Mouse (Mus musculus) left cerebral cortex, postnatal 4 days (tissue): ENCODE measurements around the gene Dhx9. TPM values are rescaled to one million over a fixed set of nuclear protein-coding genes. Genes with fewer than 3 reads are reported as not detected.
A peak's percentile ranks its signal among the peaks of the same experiment; 100 is the strongest.
"Not testable (repeated sequence)": the region's sequence is repeated elsewhere in the genome, so short reads cannot be mapped to it uniquely, and the experiment has no call there.

Experiments used
- DNase-seq: peaks from one replicate; pipeline ENCODE4 v3.0.0-alpha.2; 2022
- intact Hi-C: fragments of 180-260 bp; cut with DNase I; formaldehyde crosslinking; loops from one replicate; pipeline ENCODE4 v1.15.1; 2025
- total RNA-seq, 2 experiments: library from RNA; stranded (reverse); gene quantifications; 2 replicates each; pipeline ENCODE4 v1.2.3; 2021

Gene Dhx9
- total RNA-seq, 2 experiments from 2014 or later, result 188 to 192 TPM

DNA sequence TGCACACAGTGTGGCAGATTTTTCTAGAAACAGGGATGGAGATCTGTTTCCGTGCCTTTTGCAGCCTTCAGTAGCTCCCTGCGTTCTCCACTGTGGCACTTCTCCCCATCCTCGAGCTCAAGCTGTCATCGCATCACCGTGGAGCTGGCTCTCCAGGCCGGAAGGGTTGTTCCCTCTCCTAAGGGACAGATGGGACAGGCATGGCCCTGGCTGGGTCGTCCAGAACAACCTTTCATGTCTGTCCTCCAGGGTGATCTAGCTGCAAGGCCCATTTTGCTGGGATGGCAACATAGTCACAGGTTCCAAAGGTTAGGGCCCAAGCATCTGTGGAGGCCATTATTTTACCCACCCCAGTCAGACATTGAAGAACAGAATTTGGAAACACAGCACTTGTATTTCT, 56.3 kb downstream of the Dhx9 start:
- intact Hi-C loops, result no loop called here
- no peak for DNase-seq

DNA sequence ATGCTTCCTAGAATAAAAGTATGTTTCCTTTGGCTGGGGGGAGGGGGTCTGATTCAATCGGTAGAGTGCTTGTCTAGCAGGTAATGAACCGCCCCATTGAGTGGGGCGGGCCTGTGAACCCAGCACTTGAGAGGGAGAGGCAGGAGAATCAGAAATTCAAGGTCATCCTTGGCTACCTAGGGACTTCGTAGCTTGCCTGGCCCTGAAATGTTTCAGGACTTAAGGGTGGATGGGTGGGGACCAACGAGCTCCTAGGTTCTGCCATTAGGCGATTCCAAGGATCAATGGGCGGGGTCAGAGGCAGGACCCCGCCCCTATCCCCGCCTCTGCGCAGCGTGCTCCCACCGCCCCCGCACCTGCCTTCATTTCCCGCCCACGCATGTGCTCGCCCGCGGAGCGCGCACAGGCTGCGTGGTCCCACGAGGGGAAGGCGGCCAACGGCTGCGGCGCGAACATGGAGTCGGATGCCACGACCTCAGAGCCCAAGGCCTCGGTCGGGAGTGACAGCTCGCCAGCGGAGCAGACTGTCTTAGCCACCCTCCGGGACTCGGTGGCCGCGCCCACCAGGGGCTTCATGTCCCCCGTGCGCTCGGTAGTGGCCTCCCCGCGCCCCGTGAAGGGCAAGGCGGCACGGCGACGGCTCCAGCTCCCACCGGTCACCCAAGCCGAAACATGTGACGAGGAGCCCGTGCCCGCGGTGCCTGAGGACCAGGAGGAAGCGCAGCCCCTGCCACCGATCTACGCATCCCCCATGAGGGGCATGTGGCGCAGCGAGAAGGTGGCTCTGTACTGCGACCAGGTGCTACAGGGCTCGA, 62.5 kb downstream of the Dhx9 start, which contains the start of gene Shcbp1l:
Shcbp1l (plus strand) TSS at position 393 of the 815 bp plus-strand sequence.
- intact Hi-C loops, result no loop called here
- peak; percentile 63 for DNase-seq

- intact Hi-C loops, result no loop called here
- no peak for DNase-seq
These were observed 63.2 kb downstream of the Dhx9 start for GRCm38 (mm10) chr1:153424271-153424670.

- intact Hi-C loops, DNase-seq: not testable (repeated sequence)
These were observed 69.7 kb downstream of the Dhx9 start for GRCm38 (mm10) chr1:153417805-153418204.

- intact Hi-C loops, DNase-seq: not testable (repeated sequence)
These were observed 71.1 kb downstream of the Dhx9 start for GRCm38 (mm10) chr1:153416271-153416832.

GRCm38 (mm10) chr1:153415742-153416141, 71.7 kb downstream of the Dhx9 start:
- intact Hi-C loops, result not testable (repeated sequence)

DNA sequence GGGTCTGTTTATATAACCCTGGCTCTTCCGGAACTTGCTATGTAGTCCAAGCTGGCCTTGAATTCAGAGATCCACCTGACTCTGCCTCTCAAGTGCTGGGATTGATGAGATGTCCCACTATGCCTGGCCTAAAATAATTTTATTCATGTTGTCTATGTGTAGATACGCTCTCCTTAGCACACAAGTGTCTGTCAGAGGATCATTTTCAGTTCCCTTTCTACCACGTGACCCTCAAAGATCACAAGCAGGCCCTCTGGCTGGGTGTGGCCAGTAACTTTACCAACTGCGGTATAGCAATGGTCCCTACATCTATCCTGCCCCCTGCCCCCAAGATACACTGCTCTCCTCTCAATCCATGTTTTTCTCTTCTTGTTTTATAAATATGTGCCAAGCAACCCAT, 72.5 kb downstream of the Dhx9 start:
- intact Hi-C loops, result no loop called here
- DNase-seq, result no peak

More at GRCm38 (mm10) chr1:153415742-153416141, 71.7 kb downstream of the Dhx9 start:
- not testable (repeated sequence) for DNase-seq

DNA sequence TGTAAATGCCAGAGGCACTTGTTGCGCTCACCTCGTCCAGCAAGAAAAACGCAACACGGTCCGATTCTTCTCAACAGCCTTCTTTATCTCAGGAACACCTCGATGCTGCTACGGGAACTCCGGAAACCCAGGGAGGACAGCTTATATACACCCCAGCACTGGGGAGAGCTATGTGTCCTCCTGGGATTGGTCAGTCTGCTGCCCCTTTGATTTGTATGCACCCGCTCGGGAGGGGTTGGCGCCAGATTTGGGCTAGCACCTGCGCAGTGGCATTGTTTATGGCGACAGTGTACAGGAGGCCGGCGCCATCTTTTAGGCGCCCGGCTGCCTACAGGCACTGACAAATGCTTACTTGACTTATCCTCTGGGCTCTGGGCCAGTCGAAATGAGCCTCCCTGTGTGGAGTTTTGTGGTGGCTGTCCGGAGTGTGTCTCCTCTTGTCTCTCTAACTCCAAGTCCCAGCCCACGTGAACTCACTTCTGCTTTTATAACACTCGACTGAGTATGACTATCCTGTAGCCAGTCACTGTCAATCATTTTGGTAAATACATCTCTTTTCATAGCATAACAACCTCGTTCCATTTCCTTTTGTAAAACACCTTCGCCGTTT, 73.2 kb downstream of the Dhx9 start:
- peak; percentile 35 for DNase-seq

DNA sequence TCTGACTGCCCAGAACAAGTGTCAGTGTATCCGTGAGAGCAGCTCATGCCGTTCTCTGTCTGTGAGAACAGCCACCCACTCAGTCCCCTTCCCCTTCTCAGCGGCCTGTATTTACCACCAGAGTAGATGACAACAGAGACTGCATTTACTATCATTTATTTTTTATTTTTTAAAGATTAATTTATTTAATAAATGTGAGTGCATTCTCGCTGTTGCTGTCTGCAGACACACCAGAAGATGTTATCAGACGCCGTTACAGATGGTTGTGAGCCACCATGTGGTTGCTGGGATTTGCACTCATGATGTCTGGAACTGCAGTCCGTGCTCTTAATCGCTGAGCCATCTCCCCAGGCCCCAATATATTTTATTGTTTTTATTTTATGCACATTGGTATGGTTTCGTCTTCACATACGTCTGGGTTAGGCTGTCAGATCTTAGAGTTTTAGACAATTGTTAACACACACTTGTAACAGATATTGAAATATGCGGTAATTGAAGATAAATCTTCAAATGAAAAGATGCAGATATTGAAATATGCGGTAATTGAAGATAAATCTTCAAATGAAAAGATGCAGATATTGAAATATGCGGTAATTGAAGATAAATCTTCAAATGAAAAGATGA, 74.0 kb downstream of the Dhx9 start:
- intact Hi-C loops, DNase-seq: not testable (repeated sequence)

More for the DNA sequence above, 73.2 kb downstream of the Dhx9 start:
- intact Hi-C loops, result not testable (repeated sequence)

DNA sequence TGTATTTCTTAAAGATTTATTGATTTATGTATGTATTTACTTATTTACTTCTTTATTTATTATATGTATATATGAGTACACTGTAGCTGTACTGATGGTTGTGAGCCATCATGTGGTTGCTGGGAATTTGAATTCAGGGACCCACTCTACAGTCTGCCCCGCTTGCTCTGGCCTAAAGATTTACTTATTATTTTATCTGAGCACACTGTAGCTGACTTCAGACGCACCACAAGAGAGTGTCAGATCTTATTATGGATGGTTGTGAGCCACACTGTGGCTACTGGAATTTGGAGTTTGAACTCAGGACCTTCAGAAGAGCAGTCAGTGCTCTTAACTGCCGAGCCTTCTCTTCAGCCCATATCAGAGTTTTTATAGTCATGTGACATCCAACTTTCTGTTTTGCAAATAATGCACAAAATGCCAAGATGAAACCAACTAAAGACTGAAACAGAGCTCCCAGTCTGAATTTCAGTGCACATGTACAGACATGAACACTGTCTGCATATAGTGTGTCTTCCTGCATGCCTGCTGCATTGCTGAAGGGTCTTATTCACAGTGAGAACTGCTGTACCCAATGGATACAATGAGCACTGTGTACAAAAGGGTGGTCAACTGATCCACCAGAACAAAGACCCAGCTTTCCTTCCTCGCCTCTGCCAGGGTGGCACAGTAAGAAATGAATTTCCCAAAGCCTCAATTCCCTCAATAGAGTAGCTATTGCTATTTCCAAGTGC, 74.6 kb downstream of the Dhx9 start:
- DNase-seq, intact Hi-C loops: not testable (repeated sequence)

DNA sequence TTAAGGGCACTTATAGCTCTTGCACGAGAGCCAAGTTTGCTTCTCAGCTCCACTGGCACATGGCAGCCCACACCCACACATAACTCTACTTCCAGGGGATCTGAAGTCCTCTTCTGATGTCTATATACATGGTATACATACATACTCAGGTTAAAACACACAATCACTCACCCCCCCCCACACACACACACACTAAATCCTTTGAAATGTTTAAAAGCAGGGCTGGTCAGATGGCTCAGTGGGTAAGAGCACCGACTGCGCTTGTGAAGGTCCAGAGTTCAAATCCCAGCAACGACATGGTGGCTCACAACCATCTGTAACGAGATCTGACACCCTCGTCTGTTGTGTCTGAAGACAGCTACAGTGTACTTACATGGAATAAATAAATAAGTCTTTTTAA, 75.7 kb downstream of the Dhx9 start:
- DNase-seq, result no peak
- intact Hi-C loops, result no loop called here

- DNase-seq, intact Hi-C loops: not testable (repeated sequence)
These were observed 76.5 kb downstream of the Dhx9 start for GRCm38 (mm10) chr1:153410915-153411314.

- DNase-seq, intact Hi-C loops: not testable (repeated sequence)
These were observed 79.2 kb downstream of the Dhx9 start for GRCm38 (mm10) chr1:153408296-153408695.

- DNase-seq, intact Hi-C loops: not testable (repeated sequence)
These were observed 79.8 kb downstream of the Dhx9 start for GRCm38 (mm10) chr1:153407641-153408040.

Other genes with a start within 250 kb of the Dhx9 start
- 10 to 100 TPM; 41.9 to 46.2 TPM for gene Lamc1, start 154.9 kb downstream of the Dhx9 start, total RNA-seq
- 1 to 10 TPM; 2.8 to 3.2 TPM for gene Shcbp1l, start 62.5 kb downstream of the Dhx9 start, total RNA-seq
- 1 to 10 TPM; 5.4 to 6.8 TPM for gene Npl, start 62.4 kb upstream of the Dhx9 start, total RNA-seq
- 10 to 100 TPM; 22.2 to 27.3 TPM for gene Rgs8, start 165.4 kb upstream of the Dhx9 start, total RNA-seq